Mouse (Mus musculus): ENCODE measurements around the gene Hes1. TPM values are rescaled to one million over a fixed set of nuclear protein-coding genes. Genes with fewer than 3 reads are reported as not detected.

Hes1 gene
- polyA plus RNA-seq (2015; fragmentation: Illumina TruSeq; extraction: RNeasy Lipid Tissue Mini Kit (QIAGEN cat#74804); ENCODE audit: low read depth, low replicate concordance) = 13.8 TPM

GRCm38 (mm10) chr16:30063984-30064453 is at the start of gene Hes1:
TSS of gene Hes1 (plus strand) at chr16:30064384.

Other genes with a start within 250 kb of the Hes1 start
- gene Cpn2, start 203.1 kb downstream of the Hes1 start, polyA plus RNA-seq (2015; fragmentation: Illumina TruSeq; extraction: RNeasy Lipid Tissue Mini Kit (QIAGEN cat#74804); ENCODE audit: low read depth, low replicate concordance) = not detected
- gene Lrrc15, start 218.9 kb downstream of the Hes1 start, polyA plus RNA-seq (2015; fragmentation: Illumina TruSeq; extraction: RNeasy Lipid Tissue Mini Kit (QIAGEN cat#74804); ENCODE audit: low read depth, low replicate concordance) = not detected
- 0.67 TPM for gene Gp5, start 246.4 kb downstream of the Hes1 start, polyA plus RNA-seq (2015; fragmentation: Illumina TruSeq; extraction: RNeasy Lipid Tissue Mini Kit (QIAGEN cat#74804); ENCODE audit: low read depth, low replicate concordance)